Mouse (Mus musculus): ENCODE results near the gene Shank2.

DNA sequence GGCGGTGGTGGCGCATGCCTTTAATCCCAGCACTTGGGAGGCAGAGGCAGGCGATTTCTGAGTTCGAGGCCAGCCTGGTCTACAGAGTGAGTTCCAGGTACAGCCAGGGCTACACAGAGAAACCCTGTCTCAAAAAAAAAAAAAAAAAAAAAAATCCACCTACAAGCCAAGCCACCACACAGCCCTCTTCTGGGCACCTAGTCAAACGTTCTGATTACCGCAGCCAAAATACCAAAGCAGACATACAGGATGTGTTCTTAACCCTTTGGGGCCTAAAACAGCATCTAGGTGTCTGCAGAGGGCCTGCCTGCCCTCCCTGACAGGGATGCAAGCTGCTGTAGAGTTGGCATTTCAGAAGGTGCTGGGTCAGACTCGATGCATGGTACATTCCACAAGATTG, 460.8 kb downstream of the Shank2 start:
- TF ChIP-seq CTCF (IDR thresholded peaks at IDR 0.05; ENCODE audit: low read depth), result no peak
- no peak for TF ChIP-seq EP300 (IDR thresholded peaks at IDR 0.05; ENCODE audit: low read depth)

All from liver, postnatal 0 days (tissue).